Mouse (Mus musculus): ENCODE results near the gene Trim37.

- no peak for TF ChIP-seq CTCF (IDR thresholded peaks at IDR 0.05; ENCODE audit: low read depth, low read length)
- no peak for TF ChIP-seq POLR2A (IDR thresholded peaks at IDR 0.05; ENCODE audit: borderline replicate concordance, low read depth, low read length)
Observed at GRCm38 (mm10) chr11:87083712-87084111, 43.2 kb upstream of the Trim37 start.

All from bone marrow macrophage, adult 2 months (primary cell).